Mouse (Mus musculus) Patski (cell line): ENCODE measurements around the gene Zdhhc18. TPM values are rescaled to one million over a fixed set of nuclear protein-coding genes. Genes with fewer than 3 reads are reported as not detected.
A peak's percentile ranks its signal among the peaks of the same experiment; 100 is the strongest.

ENCODE experiments used
- ATAC-seq: fragments of 100-300 bp; one replicate; pipeline ENCODE4 v1.8.0; 2021
- CTCF ChIA-PET: fragments of 350-600 bp; sonication (Branson Sonifier 250); formaldehyde crosslinking; loops from one replicate; lab custom pipeline; 2022; ENCODE audit warnings: inconsistent platforms; lab: Charles Lee
- POLR2A ChIA-PET: fragments of 350-600 bp; sonication (Branson Sonifier 250); formaldehyde crosslinking; loops from one replicate; lab custom pipeline; 2022; ENCODE audit warnings: antibody characterized with exemption, inconsistent platforms; lab: Charles Lee
- DNase-seq: peaks from one replicate; pipeline ENCODE4 v3.0.0-alpha.2; 2011; ENCODE audit warnings: low read depth, low spot score
- H3K27me3 ChIP-seq: fragments of 371-371 bp; one replicate; pipeline ENCODE4 v1.5.1; 2021
- CTCF ChIP-seq: fragments of 100-300 bp; IDR thresholded peaks from one replicate; pipeline ENCODE4 v1.5.1; 2021
- in situ Hi-C: fragments of 300-500 bp; cut with MboI; formaldehyde crosslinking; loops from 3 replicates; pipeline ENCODE4 v1.11.1; 2018; ENCODE audit warnings: low pct_unique_long_range_greater_than_20kb, mixed read lengths
- polyA plus RNA-seq: library from polyadenylated mRNA; unstranded; gene quantifications from one replicate; pipeline ENCODE4 v1.2.3, GENCODE M21; 2021

The Zdhhc18 gene
- polyA plus RNA-seq, 1 experiment from 2014 or later, result 48.3 TPM

- no peaks in the 10 kb centered on the region for H3K27me3 ChIP-seq
- in situ Hi-C loops, result no loop called here
- POLR2A ChIA-PET, result interaction anchor here (0.9 kb wide), 2 partner anchors 53 to 263 kb away, joined by 3 to 4 read pairs; no protein-coding TSS in a partner anchor
- ATAC-seq, result no peak
- CTCF ChIA-PET, result interaction anchor here (1.3 kb wide), 1 partner anchor 45 kb away, joined by 3 read pairs; no protein-coding TSS in a partner anchor
- peak; percentile 71 for DNase-seq
- TF ChIP-seq CTCF, result no peak
Observed at GRCm38 (mm10) chr4:133574070-133574842, 75.7 kb downstream of the Zdhhc18 start, which contains the start of gene Gpatch3. Gene Gpatch3 (plus strand): TSS chr4:133574745.

- no peaks in the 10 kb centered on the region for H3K27me3 ChIP-seq
- ATAC-seq (no peak), DNase-seq (no peak)
- no peak for TF ChIP-seq CTCF
- ChIA-PET POLR2A (interaction anchor here (0.7 kb wide), 1 partner anchor 90 kb away, joined by 3 read pairs; no protein-coding TSS in a partner anchor), CTCF (no interaction called here)
- in situ Hi-C loops, result no loop called here
Observed at GRCm38 (mm10) chr4:133570066-133570466, 79.9 kb downstream of the Zdhhc18 start.

GRCm38 (mm10) chr4:133569291-133570065 is 80.5 kb downstream of the Zdhhc18 start:
- no peak for DNase-seq
- no peaks in the 10 kb centered on the region for H3K27me3 ChIP-seq
- ATAC-seq, result no peak
- in situ Hi-C loops, result no loop called here
- ChIA-PET POLR2A (interaction anchor here (0.7 kb wide), 1 partner anchor 91 kb away, joined by 3 read pairs; no protein-coding TSS in a partner anchor), CTCF (no interaction called here)
- TF ChIP-seq CTCF, result no peak

GRCm38 (mm10) chr4:133567251-133567650 is 82.7 kb downstream of the Zdhhc18 start:
- H3K27me3 ChIP-seq, result no peaks in the 10 kb centered on the region
- DNase-seq, result no peak
- TF ChIP-seq CTCF, result no peak
- POLR2A ChIA-PET, result no interaction called here
- CTCF ChIA-PET, result no interaction called here
- no peak for ATAC-seq
- in situ Hi-C loops, result no loop called here

- CTCF ChIA-PET, result no interaction called here
- DNase-seq, result no peak
- in situ Hi-C loops, result no loop called here
- POLR2A ChIA-PET, result no interaction called here
- no peak for ATAC-seq
- TF ChIP-seq CTCF, result no peak
- no peaks in the 10 kb centered on the region for H3K27me3 ChIP-seq
Observed at GRCm38 (mm10) chr4:133563123-133563571, 86.8 kb downstream of the Zdhhc18 start.

- in situ Hi-C loops, result no loop called here
- no peak for TF ChIP-seq CTCF
- no peak for ATAC-seq
- H3K27me3 ChIP-seq, result no peaks in the 10 kb centered on the region
- no peak for DNase-seq
- CTCF ChIA-PET, result no interaction called here
- POLR2A ChIA-PET, result no interaction called here
Observed at GRCm38 (mm10) chr4:133561622-133562021, 88.3 kb downstream of the Zdhhc18 start.

- no peak for ATAC-seq
- ChIA-PET CTCF (no interaction called here), POLR2A (no interaction called here)
- DNase-seq, result no peak
- no peaks in the 10 kb centered on the region for H3K27me3 ChIP-seq
- TF ChIP-seq CTCF, result no peak
- in situ Hi-C loops, result no loop called here
Observed at GRCm38 (mm10) chr4:133559846-133560245, 90.1 kb downstream of the Zdhhc18 start.

GRCm38 (mm10) chr4:133557041-133557717 is 92.8 kb downstream of the Zdhhc18 start:
- POLR2A ChIA-PET, result no interaction called here
- H3K27me3 ChIP-seq, result peaks cover 6% of the 10 kb centered on the region
- DNase-seq (no peak), ATAC-seq (no peak)
- no peak for TF ChIP-seq CTCF
- CTCF ChIA-PET, result no interaction called here
- in situ Hi-C loops, result no loop called here

Other genes starting within 250 kb of the Zdhhc18 start
- gene Tent5b, start 170.0 kb downstream of the Zdhhc18 start, polyA plus RNA-seq, result 5.5 TPM
- gene Trnp1, start 151.6 kb downstream of the Zdhhc18 start, polyA plus RNA-seq, result 0.23 TPM
- 0.04 TPM for gene Kdf1, start 131.2 kb downstream of the Zdhhc18 start, polyA plus RNA-seq
- 160 TPM for gene Nudc, start 104.2 kb downstream of the Zdhhc18 start, polyA plus RNA-seq
- gene Nr0b2, start 96.8 kb downstream of the Zdhhc18 start, polyA plus RNA-seq, result not detected
- 7.1 TPM for gene Gpatch3, start 75.4 kb downstream of the Zdhhc18 start, polyA plus RNA-seq
- gene Gpn2, start 65.8 kb downstream of the Zdhhc18 start, polyA plus RNA-seq, result 15.4 TPM
- gene Sfn, start 48.0 kb downstream of the Zdhhc18 start, polyA plus RNA-seq, result 5.8 TPM
- 6.9 TPM for gene Pigv, start 22.5 kb upstream of the Zdhhc18 start, polyA plus RNA-seq
- gene Arid1a, start 106.6 kb upstream of the Zdhhc18 start, polyA plus RNA-seq, result 33.2 TPM
- 58.1 TPM for gene Rps6ka1, start 237.6 kb upstream of the Zdhhc18 start, polyA plus RNA-seq